Mouse (Mus musculus): ENCODE measurements around the gene Kiz. TPM values are rescaled to one million over a fixed set of nuclear protein-coding genes. Genes with fewer than 3 reads are reported as not detected.

The Kiz gene
- polyA plus RNA-seq, 1 experiment from 2014 or later = 33.8 TPM

GRCm38 (mm10) chr2:146975453-146976028, 119.9 kb downstream of the Kiz start:
- H3K4me2 ChIP-seq (replicated peaks; ENCODE audit: low read depth, low read length) = no peak overlapping the region
- H3K9ac ChIP-seq (ENCODE audit: low read depth, low read length) = no peak overlapping the region
- H3K4me3 ChIP-seq (ENCODE audit: low read depth, low read length) = no peak overlapping the region
- 83% methylated on average over 3 of the region's 3 CpGs for WGBS
- ATAC-seq (ENCODE audit: low FRiP score) (no peak), DNase-seq (ENCODE audit: low spot score) (no peak)
- no peak overlapping the region for H3K27ac ChIP-seq (ENCODE audit: low read depth, low read length)
- no peaks in the 10 kb centered on the region for H3K4me1 ChIP-seq (replicated peaks; ENCODE audit: control insufficient read depth, insufficient read depth, low read length)
- H3K36me3 ChIP-seq (ENCODE audit: control insufficient read depth, insufficient read depth, low read length) = no peaks in the 10 kb centered on the region
- no peaks in the 10 kb centered on the region for H3K27me3 ChIP-seq (ENCODE audit: control insufficient read depth, insufficient read depth, low read length)
- H3K9me3 ChIP-seq (ENCODE audit: control insufficient read depth, low read length) = no peaks in the 10 kb centered on the region

GRCm38 (mm10) chr2:146982786-146983185, 127.1 kb downstream of the Kiz start:
- no peak overlapping the region for H3K4me3 ChIP-seq (ENCODE audit: low read depth, low read length)
- H3K4me1 ChIP-seq (replicated peaks; ENCODE audit: control insufficient read depth, insufficient read depth, low read length) = no peaks in the 10 kb centered on the region
- H3K9me3 ChIP-seq (ENCODE audit: control insufficient read depth, low read length) = no peaks in the 10 kb centered on the region
- DNase-seq (ENCODE audit: low spot score) (no peak), ATAC-seq (ENCODE audit: low FRiP score) (no peak)
- H3K9ac ChIP-seq (ENCODE audit: low read depth, low read length) = no peak overlapping the region
- WGBS = 93% methylated on average over 2 of the region's 2 CpGs
- no peaks in the 10 kb centered on the region for H3K27me3 ChIP-seq (ENCODE audit: control insufficient read depth, insufficient read depth, low read length)
- no peaks in the 10 kb centered on the region for H3K36me3 ChIP-seq (ENCODE audit: control insufficient read depth, insufficient read depth, low read length)
- H3K27ac ChIP-seq (ENCODE audit: low read depth, low read length) = no peak overlapping the region
- no peak overlapping the region for H3K4me2 ChIP-seq (replicated peaks; ENCODE audit: low read depth, low read length)

- Histone ChIP-seq H3K9me3 (ENCODE audit: control insufficient read depth, low read length) (no peaks in the 10 kb centered on the region), H3K9ac (ENCODE audit: low read depth, low read length) (no peak overlapping the region), H3K27ac (ENCODE audit: low read depth, low read length) (no peak overlapping the region), H3K27me3 (ENCODE audit: control insufficient read depth, insufficient read depth, low read length) (no peaks in the 10 kb centered on the region), H3K4me2 (replicated peaks; ENCODE audit: low read depth, low read length) (no peak overlapping the region), H3K36me3 (ENCODE audit: control insufficient read depth, insufficient read depth, low read length) (no peaks in the 10 kb centered on the region), H3K4me1 (replicated peaks; ENCODE audit: control insufficient read depth, insufficient read depth, low read length) (no peaks in the 10 kb centered on the region), H3K4me3 (ENCODE audit: low read depth, low read length) (no peak overlapping the region)
- no peak for ATAC-seq (ENCODE audit: low FRiP score)
- DNase-seq (ENCODE audit: low spot score) = no peak
- WGBS = 84% methylated on average over 2 of the region's 2 CpGs
Measured at GRCm38 (mm10) chr2:146984831-146985230, 129.2 kb downstream of the Kiz start.

GRCm38 (mm10) chr2:146985807-146986206, 130.1 kb downstream of the Kiz start:
- Histone ChIP-seq H3K9me3 (ENCODE audit: control insufficient read depth, low read length) (no peaks in the 10 kb centered on the region), H3K4me2 (replicated peaks; ENCODE audit: low read depth, low read length) (no peak overlapping the region), H3K36me3 (ENCODE audit: control insufficient read depth, insufficient read depth, low read length) (no peaks in the 10 kb centered on the region), H3K4me1 (replicated peaks; ENCODE audit: control insufficient read depth, insufficient read depth, low read length) (no peaks in the 10 kb centered on the region), H3K27me3 (ENCODE audit: control insufficient read depth, insufficient read depth, low read length) (no peaks in the 10 kb centered on the region), H3K27ac (ENCODE audit: low read depth, low read length) (no peak overlapping the region), H3K4me3 (ENCODE audit: low read depth, low read length) (no peak overlapping the region), H3K9ac (ENCODE audit: low read depth, low read length) (no peak overlapping the region)
- DNase-seq (ENCODE audit: low spot score) (no peak), ATAC-seq (ENCODE audit: low FRiP score) (no peak)
- 94% methylated on average over 1 of the region's 1 CpGs for WGBS

GRCm38 (mm10) chr2:146986429-146986828, 130.8 kb downstream of the Kiz start:
- H3K9me3 ChIP-seq (ENCODE audit: control insufficient read depth, low read length) = no peaks in the 10 kb centered on the region
- no peak for DNase-seq (ENCODE audit: low spot score)
- no peak for ATAC-seq (ENCODE audit: low FRiP score)
- H3K4me1 ChIP-seq (replicated peaks; ENCODE audit: control insufficient read depth, insufficient read depth, low read length) = no peaks in the 10 kb centered on the region
- H3K4me2 ChIP-seq (replicated peaks; ENCODE audit: low read depth, low read length) = no peak overlapping the region
- no peaks in the 10 kb centered on the region for H3K27me3 ChIP-seq (ENCODE audit: control insufficient read depth, insufficient read depth, low read length)
- no peak overlapping the region for H3K4me3 ChIP-seq (ENCODE audit: low read depth, low read length)
- H3K27ac ChIP-seq (ENCODE audit: low read depth, low read length) = no peak overlapping the region
- H3K36me3 ChIP-seq (ENCODE audit: control insufficient read depth, insufficient read depth, low read length) = no peaks in the 10 kb centered on the region
- no peak overlapping the region for H3K9ac ChIP-seq (ENCODE audit: low read depth, low read length)

- H3K4me1 ChIP-seq (replicated peaks; ENCODE audit: control insufficient read depth, insufficient read depth, low read length) = 0 out of 2 replicates have a peak, but pooled peaks cover 2% of the 10 kb centered on the region
Measured at GRCm38 (mm10) chr2:147007265-147007664, 151.6 kb downstream of the Kiz start.

GRCm38 (mm10) chr2:147009084-147009483, 153.4 kb downstream of the Kiz start:
- no peak for ATAC-seq (ENCODE audit: low FRiP score)
- Histone ChIP-seq H3K27me3 (ENCODE audit: control insufficient read depth, insufficient read depth, low read length) (no peaks in the 10 kb centered on the region), H3K4me1 (replicated peaks; ENCODE audit: control insufficient read depth, insufficient read depth, low read length) (0 out of 2 replicates have a peak, but pooled peaks cover 2% of the 10 kb centered on the region), H3K9ac (ENCODE audit: low read depth, low read length) (no peak overlapping the region), H3K36me3 (ENCODE audit: control insufficient read depth, insufficient read depth, low read length) (0 out of 2 replicates have a peak, but pooled peaks cover 3% of the 10 kb centered on the region), H3K9me3 (ENCODE audit: control insufficient read depth, low read length) (no peaks in the 10 kb centered on the region), H3K27ac (ENCODE audit: low read depth, low read length) (no peak overlapping the region), H3K4me3 (ENCODE audit: low read depth, low read length) (no peak overlapping the region), H3K4me2 (replicated peaks; ENCODE audit: low read depth, low read length) (no peak overlapping the region)
- no peak for DNase-seq (ENCODE audit: low spot score)

More at GRCm38 (mm10) chr2:147007265-147007664, 151.6 kb downstream of the Kiz start:
- Histone ChIP-seq H3K4me2 (replicated peaks; ENCODE audit: low read depth, low read length) (no peak overlapping the region), H3K27ac (ENCODE audit: low read depth, low read length) (no peak overlapping the region), H3K27me3 (ENCODE audit: control insufficient read depth, insufficient read depth, low read length) (no peaks in the 10 kb centered on the region), H3K9ac (ENCODE audit: low read depth, low read length) (no peak overlapping the region), H3K4me3 (ENCODE audit: low read depth, low read length) (no peak overlapping the region), H3K36me3 (ENCODE audit: control insufficient read depth, insufficient read depth, low read length) (0 out of 2 replicates have a peak, but pooled peaks cover 3% of the 10 kb centered on the region), H3K9me3 (ENCODE audit: control insufficient read depth, low read length) (no peaks in the 10 kb centered on the region)
- no peak for ATAC-seq (ENCODE audit: low FRiP score)
- WGBS = 94% methylated on average over 2 of the region's 2 CpGs
- no peak for DNase-seq (ENCODE audit: low spot score)

GRCm38 (mm10) chr2:147010141-147010540, 154.5 kb downstream of the Kiz start:
- H3K4me2 ChIP-seq (replicated peaks; ENCODE audit: low read depth, low read length) = no peak overlapping the region
- H3K27me3 ChIP-seq (ENCODE audit: control insufficient read depth, insufficient read depth, low read length) = no peaks in the 10 kb centered on the region
- H3K4me1 ChIP-seq (replicated peaks; ENCODE audit: control insufficient read depth, insufficient read depth, low read length) = 0 out of 2 replicates have a peak, but pooled peaks cover 2% of the 10 kb centered on the region
- no peaks in the 10 kb centered on the region for H3K9me3 ChIP-seq (ENCODE audit: control insufficient read depth, low read length)
- DNase-seq (ENCODE audit: low spot score) = no peak
- WGBS = 96% methylated on average over 4 of the region's 4 CpGs
- 0 out of 2 replicates have a peak, but pooled peaks cover 3% of the 10 kb centered on the region for H3K36me3 ChIP-seq (ENCODE audit: control insufficient read depth, insufficient read depth, low read length)
- no peak overlapping the region for H3K27ac ChIP-seq (ENCODE audit: low read depth, low read length)
- no peak overlapping the region for H3K4me3 ChIP-seq (ENCODE audit: low read depth, low read length)
- H3K9ac ChIP-seq (ENCODE audit: low read depth, low read length) = no peak overlapping the region
- ATAC-seq (ENCODE audit: low FRiP score) = no peak

- 0 out of 2 replicates have a peak, but pooled peaks cover 2% of the 10 kb centered on the region for H3K4me1 ChIP-seq (replicated peaks; ENCODE audit: control insufficient read depth, insufficient read depth, low read length)
- no peak overlapping the region for H3K9ac ChIP-seq (ENCODE audit: low read depth, low read length)
- WGBS = 92% methylated on average over 9 of the region's 9 CpGs
- H3K36me3 ChIP-seq (ENCODE audit: control insufficient read depth, insufficient read depth, low read length) = 0 out of 2 replicates have a peak, but pooled peaks cover 3% of the 10 kb centered on the region
- H3K4me2 ChIP-seq (replicated peaks; ENCODE audit: low read depth, low read length) = no peak overlapping the region
- ATAC-seq (ENCODE audit: low FRiP score) (no peak), DNase-seq (ENCODE audit: low spot score) (no peak)
- H3K9me3 ChIP-seq (ENCODE audit: control insufficient read depth, low read length) = no peaks in the 10 kb centered on the region
- H3K4me3 ChIP-seq (ENCODE audit: low read depth, low read length) = no peak overlapping the region
- no peaks in the 10 kb centered on the region for H3K27me3 ChIP-seq (ENCODE audit: control insufficient read depth, insufficient read depth, low read length)
- H3K27ac ChIP-seq (ENCODE audit: low read depth, low read length) = no peak overlapping the region
Measured at GRCm38 (mm10) chr2:147010952-147011351, 155.3 kb downstream of the Kiz start.

All from hindbrain, embryonic 11.5 days (tissue).